Mouse (Mus musculus): ENCODE measurements around the gene Gpr158.

Gpr158 gene

DNA sequence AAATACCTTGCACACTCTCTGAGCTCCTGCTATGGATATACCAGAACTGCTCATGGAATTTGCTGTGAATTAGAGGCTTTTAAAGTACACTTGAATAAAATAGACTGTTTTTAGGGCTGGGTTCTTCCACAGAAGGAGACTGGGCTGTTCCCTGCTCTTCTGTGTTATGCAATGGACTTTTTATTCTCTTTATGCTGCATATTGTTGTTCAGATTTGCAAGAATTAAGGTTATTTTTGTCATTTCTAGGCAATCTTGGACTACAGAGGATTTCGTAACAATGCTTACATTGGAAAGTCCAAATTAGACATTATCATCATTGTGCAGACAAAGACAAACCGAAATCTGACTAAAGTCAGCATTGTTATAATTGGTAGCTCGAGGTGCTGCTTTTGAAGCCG, 298.4 kb downstream of the Gpr158 start:
- no peak for DNase-seq

GRCm38 (mm10) chr2:21676084-21676838, 308.9 kb downstream of the Gpr158 start:
- DNase-seq = no peak

- DNase-seq = no peak
These were observed 309.4 kb downstream of the Gpr158 start for GRCm38 (mm10) chr2:21676839-21677123.

GRCm38 (mm10) chr2:21680735-21681270, 313.5 kb downstream of the Gpr158 start:
- DNase-seq = no peak

DNA sequence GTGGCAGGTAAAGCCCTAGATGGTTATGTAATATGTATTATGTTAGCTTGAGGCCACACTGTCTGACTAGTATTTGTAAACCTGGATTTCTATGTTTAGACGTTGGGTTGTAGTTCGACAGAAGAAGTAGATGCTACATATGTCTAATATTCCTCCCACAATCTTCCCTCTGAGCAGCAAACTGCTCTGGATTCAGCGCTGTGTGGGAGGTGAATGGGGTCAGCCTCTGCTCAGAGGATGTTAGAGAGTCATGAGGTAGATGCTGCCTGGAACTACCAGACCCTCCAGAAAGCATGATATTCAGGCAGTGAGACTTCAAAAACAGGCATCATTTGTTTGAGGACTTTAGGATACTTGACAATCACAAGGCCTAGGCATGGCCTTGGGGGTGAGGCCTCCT, 317.4 kb downstream of the Gpr158 start:
- DNase-seq = no peak

DNA sequence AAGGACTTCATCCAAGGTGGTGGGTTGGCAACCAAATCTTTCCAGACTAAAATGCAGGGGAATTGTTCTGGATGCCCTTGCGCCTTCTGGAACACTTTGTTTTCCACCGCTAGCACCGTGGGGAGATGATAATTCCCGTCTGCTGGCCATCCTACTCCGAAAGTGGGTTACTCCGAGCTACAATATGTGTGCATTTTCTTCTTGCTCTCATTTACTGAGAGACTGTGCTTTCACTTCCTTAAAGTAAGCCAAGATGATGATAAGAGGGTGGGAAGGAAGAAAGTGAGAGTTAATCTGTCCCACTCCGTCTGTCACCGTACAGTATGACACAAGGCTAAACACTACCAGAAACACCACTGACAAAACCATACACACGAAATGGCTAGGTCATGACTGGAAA, 325.8 kb downstream of the Gpr158 start:
- DNase-seq = no peak

DNA sequence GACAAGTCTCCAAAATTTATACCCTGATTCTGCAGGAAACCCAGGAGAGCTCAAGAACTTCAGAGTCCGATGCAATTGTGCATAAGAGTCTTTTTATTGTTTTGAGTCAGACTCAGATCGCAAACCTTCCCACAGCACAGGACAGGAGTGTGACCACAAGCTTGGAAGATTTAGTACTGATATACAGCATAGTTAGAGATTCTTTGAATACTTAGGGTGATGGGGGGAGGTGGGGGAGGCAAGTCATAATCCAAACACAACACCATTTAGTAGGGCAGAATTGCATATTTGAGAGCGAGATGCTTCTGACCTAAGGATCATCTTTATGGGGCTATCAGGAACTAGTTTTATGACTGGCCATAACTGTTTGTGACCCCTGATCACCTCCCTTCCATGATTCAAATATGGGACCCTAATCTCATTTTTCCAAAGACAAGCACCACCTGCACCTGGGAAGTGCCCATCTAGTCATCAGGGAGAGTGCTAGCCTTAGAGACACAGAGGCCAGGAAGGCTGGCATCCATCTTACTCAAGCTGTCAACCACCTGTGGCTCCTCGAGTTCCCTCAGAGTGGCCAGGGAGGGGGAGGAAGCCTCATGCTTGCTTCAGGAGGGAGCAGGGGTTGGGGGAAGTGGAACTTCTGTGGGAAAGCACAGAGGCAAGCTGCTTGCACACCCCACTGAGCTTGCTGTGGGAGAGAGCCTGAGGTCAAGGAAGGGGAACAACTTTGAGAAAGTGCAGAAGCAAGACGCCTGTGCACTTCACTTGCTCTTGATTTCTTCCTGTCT, 326.7 kb downstream of the Gpr158 start:
- DNase-seq = no peak

- no peak for DNase-seq
These were observed 360.7 kb downstream of the Gpr158 start for GRCm38 (mm10) chr2:21728075-21728474.

DNA sequence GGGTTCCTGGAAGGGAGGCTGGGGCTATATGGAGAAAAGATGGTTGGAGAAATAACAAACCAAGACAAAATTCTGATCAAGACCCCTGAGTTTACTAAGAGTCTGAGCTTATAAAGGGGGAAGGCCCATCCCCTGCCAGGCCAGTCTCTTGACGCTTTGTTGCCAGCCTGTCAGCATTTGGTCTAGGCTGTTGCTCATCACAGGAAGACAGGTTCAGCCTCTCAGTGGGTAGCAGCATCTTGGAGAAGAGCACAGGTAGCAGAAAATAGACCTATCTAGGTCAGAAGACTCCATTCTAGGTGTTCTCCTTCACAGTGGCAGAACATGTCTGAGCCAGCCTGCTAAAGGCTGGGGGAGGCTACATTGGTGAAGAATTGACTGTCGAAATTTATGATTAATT, 416.4 kb downstream of the Gpr158 start:
- no peak for DNase-seq

GRCm38 (mm10) chr2:21793156-21793555, 425.8 kb downstream of the Gpr158 start:
- DNase-seq = no peak

GRCm38 (mm10) chr2:21799616-21800015, 432.3 kb downstream of the Gpr158 start:
- no peak for DNase-seq

DNA sequence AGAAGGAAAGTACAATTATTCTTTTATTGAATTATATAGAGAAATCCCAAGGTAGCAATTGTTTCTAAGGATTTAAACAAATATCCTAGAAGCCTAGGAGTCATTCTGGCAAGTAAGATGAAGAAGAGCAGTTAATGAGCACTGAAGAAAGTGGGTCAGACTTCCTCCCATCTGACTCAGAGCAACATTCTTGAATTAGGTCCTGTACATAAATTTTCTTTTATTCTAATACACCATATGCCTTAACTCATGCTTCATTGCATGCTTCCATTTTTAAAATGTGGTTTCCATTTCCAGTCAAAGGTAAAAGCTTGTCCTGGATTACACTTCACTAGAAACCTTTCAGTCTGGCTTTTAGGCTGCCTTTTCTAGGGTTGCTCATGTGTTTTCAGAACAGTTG, 432.7 kb downstream of the Gpr158 start:
- DNase-seq = no peak

GRCm38 (mm10) chr2:21808510-21808909, 441.2 kb downstream of the Gpr158 start:
- no peak for DNase-seq

DNA sequence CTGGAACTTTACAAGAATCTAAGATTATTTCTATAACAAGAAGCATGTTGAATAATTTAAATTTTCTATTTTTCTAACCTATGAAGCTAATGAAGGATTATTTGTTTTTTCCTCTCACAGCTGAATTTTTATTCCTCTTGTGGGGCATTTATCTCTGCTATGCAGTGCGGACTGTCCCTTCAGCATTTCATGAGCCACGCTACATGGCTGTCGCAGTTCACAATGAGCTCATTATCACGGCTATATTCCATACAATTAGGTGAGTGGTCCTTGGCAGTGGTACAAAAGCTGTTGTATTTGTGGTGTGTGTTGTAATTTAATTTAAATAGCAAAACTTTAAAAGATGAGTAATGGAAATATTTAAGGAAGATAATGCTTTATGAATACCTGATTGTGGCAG, 443.1 kb downstream of the Gpr158 start:
- DNase-seq = no peak

GRCm38 (mm10) chr2:21864061-21864460, 496.7 kb downstream of the Gpr158 start:
- DNase-seq = no peak

Measured in kidney, postnatal 36 days (tissue).